Mouse (Mus musculus) limb, embryonic 14.5 days (tissue): ENCODE data around the gene Lep. TPM values are rescaled to one million over a fixed set of nuclear protein-coding genes. Genes with fewer than 3 reads are reported as not detected.

Source experiments
- ATAC-seq: fragments of 200-750 bp; cut with Nextera tagmentation; 2 replicates; pipeline ENCODE4 v1.8.0; 2017; ENCODE audit warnings: low read depth, moderate number of reproducible peaks, moderate TSS enrichment; ENCODE audit not compliant: low FRiP score
- DNase-seq: peaks from one replicate; pipeline ENCODE4 v3.0.0-alpha.2; 2015; ENCODE audit warnings: low spot score
- H3K27ac ChIP-seq: fragments of 300-500 bp; sonication (generic); replicated peaks from 2 replicates; pipeline ENCODE4 v1.5.1; 2014; ENCODE audit warnings: low read depth, mild to moderate bottlenecking, low read length, moderate library complexity, mixed read lengths
- H3K27me3 ChIP-seq: fragments of 300-500 bp; sonication (generic); 2 replicates; pipeline ENCODE4 v1.6.1; 2014; ENCODE audit warnings: low read length, mixed read lengths; ENCODE audit not compliant: control insufficient read depth, insufficient read depth
- H3K36me3 ChIP-seq: fragments of 300-500 bp; sonication (generic); 2 replicates; pipeline ENCODE4 v1.6.1; 2014; ENCODE audit warnings: mild to moderate bottlenecking, low read length, moderate library complexity, mixed read lengths; ENCODE audit not compliant: control insufficient read depth, insufficient read depth
- H3K4me1 ChIP-seq: fragments of 300-500 bp; sonication (generic); 2 replicates; pipeline ENCODE4 v1.6.1; 2014; ENCODE audit warnings: antibody characterized with exemption, low read length, mixed read lengths; ENCODE audit not compliant: control insufficient read depth, insufficient read depth
- H3K4me2 ChIP-seq: fragments of 300-500 bp; sonication (generic); replicated peaks from 2 replicates; pipeline ENCODE4 v1.6.1; 2014; ENCODE audit warnings: low read depth, mild to moderate bottlenecking, low read length, moderate library complexity; ENCODE audit not compliant: severe bottlenecking
- H3K4me3 ChIP-seq: fragments of 300-500 bp; sonication (generic); replicated peaks from 2 replicates; pipeline ENCODE4 v1.5.1; 2014; ENCODE audit warnings: low read length
- H3K9ac ChIP-seq: fragments of 300-500 bp; sonication (generic); 2 replicates; pipeline ENCODE4 v1.6.1; 2014; ENCODE audit warnings: mild to moderate bottlenecking, low read depth, low read length, moderate library complexity; ENCODE audit not compliant: severe bottlenecking
- H3K9me3 ChIP-seq: fragments of 300-500 bp; sonication (generic); 2 replicates; pipeline ENCODE4 v1.6.1; 2016; ENCODE audit warnings: low read length; ENCODE audit not compliant: control insufficient read depth
- POLR2A ChIP-seq: fragments of 200-500 bp; IDR thresholded peaks from 2 replicates; pipeline ENCODE4 v1.8.0; 2012; ENCODE audit warnings: inconsistent platforms, mild to moderate bottlenecking, moderate library complexity, borderline replicate concordance; ENCODE audit not compliant: insufficient read depth, insufficient read length; ENCODE audit errors: extremely low read depth
- WGBS: fragments of 180-500 bp; shearing (Covaris S2); extraction: QIAGEN DNeasy Blood & Tissue Kit; methylation state at CpG from one replicate; pipeline ENCODE4 v1.1.7; 2014; 5-methylcytosine and 5-hydroxymethylcytosine counted together
- polyA plus RNA-seq, 2 experiments: library from polyadenylated mRNA; depleted of rRNA in 1 of 2; stranded (reverse) in 1 of 2; unstranded in 1 of 2; fragments of >200 nt; fragmentation: Nextera tagmentation in 1 of 2; extraction: Ambion mirVana in 1 of 2; gene quantifications; 2 replicates each; pipeline versions ENCODE4 v1.2.1 to v1.2.3; 2012 to 2014

The Lep gene
- polyA plus RNA-seq, 2 experiments = not detected

GRCm38 (mm10) chr6:29031704-29032310 lies 28.2 kb upstream of the Lep start:
- Histone ChIP-seq H3K9ac (no peak overlapping the region), H3K27ac (no peak overlapping the region), H3K27me3 (no peaks in the 10 kb centered on the region), H3K4me1 (no peaks in the 10 kb centered on the region), H3K9me3 (no peaks in the 10 kb centered on the region), H3K4me2 (no peak overlapping the region), H3K4me3 (no peak overlapping the region), H3K36me3 (no peaks in the 10 kb centered on the region)
- 87% methylated on average over 13 of the region's 13 CpGs for WGBS
- TF ChIP-seq POLR2A = no peak
- ATAC-seq (no peak), DNase-seq (no peak)

DNA sequence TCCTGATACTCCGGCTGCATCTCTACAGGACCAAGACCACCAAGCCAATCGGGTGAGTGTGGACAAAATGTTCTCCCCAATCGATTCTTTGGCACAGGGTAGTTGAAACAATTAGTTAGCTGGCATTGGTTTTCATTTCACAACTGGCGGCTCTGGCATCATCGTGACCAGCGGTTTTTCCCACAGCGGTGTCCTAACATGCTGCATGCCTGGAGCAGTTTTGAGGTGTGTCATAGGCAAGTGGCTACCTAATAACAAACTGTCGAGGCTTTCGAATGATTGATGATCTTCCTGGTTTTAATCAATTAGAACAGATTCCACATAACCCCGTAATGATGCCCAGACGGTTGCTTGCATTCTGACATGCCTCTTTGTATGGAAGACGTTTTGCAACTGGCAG lies 27.6 kb upstream of the Lep start:
- Histone ChIP-seq H3K9me3 (no peaks in the 10 kb centered on the region), H3K27ac (no peak overlapping the region), H3K4me3 (no peak overlapping the region), H3K4me2 (no peak overlapping the region), H3K4me1 (no peaks in the 10 kb centered on the region), H3K9ac (no peak overlapping the region), H3K27me3 (no peaks in the 10 kb centered on the region), H3K36me3 (no peaks in the 10 kb centered on the region)
- ATAC-seq (no peak), DNase-seq (no peak)
- WGBS = 74% methylated on average over 12 of the region's 12 CpGs
- no peak for TF ChIP-seq POLR2A

DNA sequence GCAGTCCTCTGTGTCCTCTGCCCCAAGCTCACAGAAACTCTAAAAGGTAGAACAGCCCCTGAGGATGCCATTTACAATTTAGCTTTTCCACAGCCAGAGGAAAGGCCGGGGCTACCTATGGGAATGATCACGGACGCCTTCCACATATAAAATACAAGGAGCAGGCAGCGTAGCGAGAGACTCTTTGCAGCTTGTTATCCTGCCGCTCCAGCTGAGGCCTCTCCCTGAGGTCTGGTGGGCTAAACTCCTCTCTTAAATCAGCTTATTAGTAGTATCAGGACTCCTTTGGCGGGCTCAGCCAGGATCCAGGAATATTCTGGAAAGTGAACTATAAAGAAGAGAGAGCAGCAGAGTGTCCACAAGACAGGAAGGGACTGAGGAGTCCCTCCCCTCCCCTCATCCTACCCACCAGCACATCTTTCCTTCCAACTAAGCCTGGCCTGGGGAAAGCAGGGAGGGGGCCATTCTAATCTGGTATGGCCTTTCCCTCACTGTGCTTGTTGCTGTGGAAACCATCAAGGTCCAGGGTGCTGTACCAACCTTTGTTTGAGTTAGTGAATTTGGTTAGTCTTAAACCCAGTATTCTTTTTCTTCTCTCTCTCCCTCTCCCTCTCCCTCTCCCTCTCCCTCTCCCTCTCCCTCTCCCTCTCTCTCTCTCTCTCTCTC lies 25.9 kb upstream of the Lep start:
- 43% methylated on average over 7 of the region's 7 CpGs for WGBS
- Histone ChIP-seq H3K9ac (no peak overlapping the region), H3K36me3 (no peaks in the 10 kb centered on the region), H3K4me1 (no peaks in the 10 kb centered on the region), H3K27me3 (no peaks in the 10 kb centered on the region), H3K9me3 (no peaks in the 10 kb centered on the region), H3K27ac (no peak overlapping the region), H3K4me2 (no peak overlapping the region), H3K4me3 (no peak overlapping the region)
- DNase-seq (no peak), ATAC-seq (no peak)
- TF ChIP-seq POLR2A = no peak

GRCm38 (mm10) chr6:29036698-29037097 lies 23.3 kb upstream of the Lep start:
- no peaks in the 10 kb centered on the region for H3K4me1 ChIP-seq
- no peaks in the 10 kb centered on the region for H3K36me3 ChIP-seq
- no peak overlapping the region for H3K9ac ChIP-seq
- ATAC-seq (no peak), DNase-seq (no peak)
- H3K4me2 ChIP-seq = no peak overlapping the region
- H3K27me3 ChIP-seq = no peaks in the 10 kb centered on the region
- H3K27ac ChIP-seq = no peak overlapping the region
- H3K9me3 ChIP-seq = no peaks in the 10 kb centered on the region
- TF ChIP-seq POLR2A = no peak
- H3K4me3 ChIP-seq = no peak overlapping the region
- WGBS = 50% methylated on average over 4 of the region's 4 CpGs

DNA sequence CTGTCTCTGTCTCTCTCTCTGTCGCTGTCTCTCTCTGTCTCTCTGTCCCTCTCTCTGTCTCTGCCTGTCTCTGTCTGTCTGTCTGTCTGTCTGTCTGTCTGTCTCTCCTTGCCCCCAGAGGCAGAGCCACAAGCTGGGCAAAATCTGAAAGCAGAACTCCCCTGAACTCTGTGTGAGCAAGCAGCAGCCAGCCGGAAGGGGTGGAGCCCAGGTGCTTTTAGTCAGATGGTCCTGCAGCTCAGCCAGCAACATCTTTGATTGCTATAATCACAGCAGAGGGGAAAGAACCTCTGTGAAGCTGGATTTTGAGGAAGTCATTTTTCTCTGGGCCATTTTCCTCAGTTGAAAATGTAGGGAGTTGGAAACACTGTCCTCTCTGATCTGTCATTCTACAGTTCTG lies 19.8 kb upstream of the Lep start:
- DNase-seq (no peak), ATAC-seq (no peak)
- no peak overlapping the region for H3K4me2 ChIP-seq
- 75% methylated on average over 2 of the region's 2 CpGs for WGBS
- no peak overlapping the region for H3K9ac ChIP-seq
- TF ChIP-seq POLR2A = no peak
- no peaks in the 10 kb centered on the region for H3K4me1 ChIP-seq
- no peak overlapping the region for H3K4me3 ChIP-seq
- H3K27ac ChIP-seq = no peak overlapping the region
- H3K27me3 ChIP-seq = no peaks in the 10 kb centered on the region
- H3K9me3 ChIP-seq = no peaks in the 10 kb centered on the region
- H3K36me3 ChIP-seq = no peaks in the 10 kb centered on the region
